Mouse (Mus musculus) gonadal fat pad, adult 2 months (tissue): ENCODE results near the gene Slc37a1. TPM values are rescaled to one million over a fixed set of nuclear protein-coding genes. Genes with fewer than 3 reads are reported as not detected.

Experiments used
- DNase-seq: peaks from one replicate; pipeline ENCODE4 v3.0.0-alpha.2; 2012; ENCODE audit warnings: low read depth
- polyA plus RNA-seq: library from polyadenylated mRNA; depleted of rRNA; stranded (reverse); fragments of >200 nt; gene quantifications from 2 replicates; pipeline ENCODE4 v1.2.3, GENCODE M21; 2012; rRNA removed

The Slc37a1 gene
- 36.0 and 38.5 TPM in 2 replicates for polyA plus RNA-seq

DNA sequence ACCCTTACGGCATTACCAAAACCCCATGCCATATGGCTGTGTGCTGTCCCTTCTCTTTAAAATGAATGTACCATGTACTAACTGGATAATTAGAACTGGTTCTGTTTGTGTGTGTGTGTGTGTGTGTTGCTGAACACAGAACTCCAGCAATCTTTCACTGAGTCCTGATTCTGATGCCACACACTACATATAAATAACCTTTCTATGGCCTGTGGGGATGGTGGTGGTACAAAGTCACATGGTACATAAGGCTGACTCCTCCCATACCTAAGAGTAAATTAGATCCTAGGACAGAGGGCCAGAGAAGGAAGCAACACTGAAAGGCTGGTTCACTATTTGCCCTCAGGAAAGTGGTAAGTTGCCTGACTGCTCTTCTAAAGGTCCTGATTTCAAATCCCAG lies at the start of gene Slc37a1:
Slc37a1 (plus strand) TSS at position 301 of the 400 bp plus-strand sequence.
- DNase-seq: no peak

- no peak for DNase-seq
Measured at GRCm38 (mm10) chr17:31238234-31239020, 48.2 kb upstream of the Slc37a1 start.

DNA sequence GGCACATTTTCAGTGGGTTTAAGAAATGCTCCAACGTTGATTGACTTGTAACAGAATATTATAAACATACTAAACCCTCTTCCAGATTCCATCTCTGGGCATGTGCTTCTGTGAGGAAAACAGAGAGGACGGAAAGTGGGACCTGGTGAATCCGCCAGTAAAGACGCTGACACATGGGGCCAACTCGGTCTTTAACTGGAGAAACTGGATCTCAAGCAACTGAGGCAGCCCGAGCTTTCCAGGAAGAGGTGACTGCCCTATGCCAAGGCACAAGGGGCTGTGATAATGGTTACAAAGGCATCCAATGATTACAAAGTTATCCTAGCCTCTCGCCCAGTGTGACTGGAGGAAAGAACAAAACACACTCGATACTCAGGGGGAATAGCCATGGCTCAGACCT lies 45.4 kb upstream of the Slc37a1 start:
- no peak for DNase-seq

- DNase-seq: no peak
Measured at GRCm38 (mm10) chr17:31242764-31243163, 43.8 kb upstream of the Slc37a1 start.

DNA sequence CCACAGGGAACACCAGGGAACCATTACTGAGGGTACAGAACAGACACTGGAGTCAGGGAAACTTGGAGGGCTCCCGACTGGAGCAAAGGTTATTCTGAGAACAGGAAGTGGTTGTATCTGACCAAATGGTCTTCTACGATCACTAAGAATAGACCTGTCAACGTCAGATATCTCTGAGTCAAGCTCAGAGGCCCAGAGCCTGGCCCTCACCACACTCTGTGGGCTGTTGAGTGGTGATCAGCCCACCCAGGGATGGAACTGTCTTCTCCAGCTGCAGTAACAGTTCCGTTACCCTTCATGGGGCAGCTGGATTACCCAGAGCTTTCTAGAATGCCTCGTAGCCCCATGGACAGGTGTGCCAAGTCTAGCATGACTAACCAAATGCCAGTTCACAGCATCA lies 41.3 kb upstream of the Slc37a1 start:
- no peak for DNase-seq

- DNase-seq: no peak
Measured at GRCm38 (mm10) chr17:31247144-31247543, 39.4 kb upstream of the Slc37a1 start.

DNA sequence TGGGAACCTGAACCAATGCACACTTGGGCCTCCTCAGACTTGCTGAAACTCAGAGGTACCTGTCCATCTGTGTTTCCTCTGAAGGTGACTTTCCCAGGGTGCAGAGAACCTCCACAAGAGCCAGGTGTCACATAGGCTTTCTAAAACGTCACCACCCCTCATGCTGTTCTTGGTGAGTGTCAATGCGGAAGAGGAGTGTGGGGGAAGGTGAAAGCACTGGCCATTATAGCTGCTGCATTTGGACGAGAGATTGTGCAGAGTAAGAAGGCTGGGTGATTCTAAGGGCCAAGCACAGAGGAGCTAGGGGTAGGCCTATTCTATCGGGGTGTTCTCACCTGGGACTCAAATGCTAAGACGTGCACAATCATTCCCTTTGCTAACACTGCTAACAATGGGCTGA lies 32.6 kb upstream of the Slc37a1 start:
- DNase-seq: no peak

GRCm38 (mm10) chr17:31254463-31254931 lies 32.1 kb upstream of the Slc37a1 start:
- DNase-seq: no peak

DNA sequence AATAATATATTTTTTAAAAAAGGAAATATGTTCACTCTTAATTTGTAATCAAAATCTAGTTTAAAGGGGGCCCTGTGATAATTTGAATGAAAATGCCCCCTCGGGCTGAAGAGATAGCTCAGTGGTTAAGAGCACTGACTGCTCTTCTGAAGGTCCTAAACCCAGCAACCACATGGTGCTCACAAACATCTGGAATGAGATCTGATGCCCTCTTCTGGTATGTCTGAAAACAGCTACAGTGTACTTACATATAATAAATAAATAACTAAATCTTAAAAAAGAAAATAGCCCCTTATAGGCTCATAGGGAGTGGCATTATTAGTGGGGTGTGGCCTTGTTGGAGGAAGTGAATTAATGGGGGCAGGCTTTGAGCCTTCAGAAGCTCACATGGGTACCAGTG lies 29.4 kb upstream of the Slc37a1 start:
- DNase-seq: no peak

DNA sequence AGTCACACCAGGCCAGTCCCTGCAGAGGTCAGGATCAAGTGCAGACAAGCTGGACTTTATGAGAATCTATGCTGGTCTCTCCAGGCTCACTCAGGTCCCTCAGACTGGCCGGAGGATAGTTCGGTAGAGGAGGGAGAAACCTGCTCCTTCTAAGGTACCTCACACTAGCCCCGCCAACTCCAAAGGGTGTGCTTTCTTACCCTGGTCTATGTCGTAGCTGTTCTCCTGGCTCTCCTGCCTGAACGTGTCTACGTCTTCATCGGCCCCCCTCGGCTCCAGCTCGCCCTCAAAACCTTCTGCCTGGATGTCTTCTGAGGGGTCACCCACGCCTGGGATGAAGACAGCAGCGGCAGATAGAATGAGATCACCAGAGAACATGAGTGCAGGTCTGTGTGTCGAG lies 28.7 kb upstream of the Slc37a1 start:
- no peak for DNase-seq

DNA sequence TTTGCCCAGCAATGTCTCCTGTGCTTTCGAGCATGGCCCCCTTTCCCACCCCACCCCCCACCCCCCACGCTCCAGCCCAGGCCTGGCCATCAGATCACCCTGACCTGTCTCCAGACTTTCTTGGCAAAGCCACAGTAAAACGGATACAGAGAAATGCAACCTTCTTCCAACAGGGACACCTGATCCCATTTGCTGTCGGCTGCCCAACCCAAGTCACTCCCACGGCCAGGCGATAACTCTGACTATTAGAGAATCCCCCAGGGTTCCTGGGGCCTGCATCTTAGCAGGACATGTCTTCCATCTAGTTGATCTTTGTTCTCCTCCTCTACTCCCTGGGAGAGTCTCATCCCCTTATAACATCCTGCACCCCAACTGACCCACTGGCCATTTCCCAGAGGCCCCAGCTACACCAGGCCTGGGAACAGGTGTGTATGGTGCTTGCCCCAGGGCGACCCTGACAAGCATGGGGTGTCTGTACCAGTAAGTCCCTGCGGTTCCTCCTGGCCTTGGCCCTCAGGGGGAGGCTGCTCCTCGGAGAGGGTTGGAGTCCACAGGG lies 28.2 kb upstream of the Slc37a1 start:
- no peak for DNase-seq

DNA sequence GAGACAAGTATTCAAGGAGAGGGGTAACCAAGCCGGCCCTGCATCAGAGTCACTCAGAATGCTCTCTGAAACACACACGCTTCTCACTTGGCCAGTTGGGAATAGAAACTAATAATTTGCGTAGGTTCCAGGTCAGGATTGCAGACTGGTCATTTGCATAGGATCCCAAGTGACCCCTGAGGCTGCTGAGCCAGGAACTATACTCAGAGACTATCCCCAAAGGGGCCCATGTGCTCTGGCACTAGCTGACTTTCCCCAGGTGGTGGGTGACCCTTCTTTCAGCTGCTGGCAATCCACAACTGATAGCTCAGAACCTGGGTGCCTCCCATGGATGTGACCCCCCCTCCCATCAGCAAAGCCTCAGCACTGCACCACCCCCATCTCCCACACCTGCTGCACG lies 27.4 kb upstream of the Slc37a1 start:
- no peak for DNase-seq

DNA sequence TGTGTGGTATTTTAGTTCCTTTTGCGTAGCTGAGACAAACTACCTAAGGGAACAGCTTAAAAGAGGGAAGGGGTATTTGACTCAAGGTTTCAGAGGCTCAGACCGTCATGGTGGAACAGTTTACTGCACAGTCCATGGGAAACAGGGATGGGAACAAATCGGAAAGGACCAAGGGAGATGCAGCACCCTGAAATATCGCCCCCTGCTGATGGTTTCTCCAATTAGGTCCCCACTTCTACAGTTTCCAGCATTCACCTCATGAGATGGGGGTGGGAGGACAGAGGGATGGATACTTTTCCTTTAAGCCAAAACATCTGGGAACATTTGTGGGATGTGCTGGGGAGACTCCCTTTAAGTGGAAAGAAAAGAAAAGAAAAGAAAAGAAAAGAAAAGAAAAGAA lies 26.8 kb upstream of the Slc37a1 start:
- no peak for DNase-seq

- no peak for DNase-seq
Measured at GRCm38 (mm10) chr17:31260430-31260829, 26.2 kb upstream of the Slc37a1 start.

DNA sequence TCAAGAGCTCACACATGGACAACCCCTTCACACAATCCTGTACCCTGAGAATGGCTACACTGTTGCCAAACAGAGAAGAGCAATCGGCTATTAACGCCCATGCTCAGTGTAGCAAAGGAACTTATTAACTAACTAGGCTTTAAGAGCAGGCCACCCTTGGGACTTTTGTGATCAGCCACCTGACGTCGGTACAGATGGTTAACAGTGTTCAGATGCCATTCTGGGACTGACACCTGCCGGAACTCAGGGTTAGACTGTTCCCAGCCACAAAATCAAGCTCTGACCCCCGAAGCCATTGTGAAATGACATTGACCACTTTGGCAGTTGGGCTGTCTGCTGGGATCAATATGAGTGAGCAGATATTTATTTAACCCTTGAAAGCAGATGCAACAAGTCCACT lies 25.2 kb upstream of the Slc37a1 start:
- no peak for DNase-seq

DNA sequence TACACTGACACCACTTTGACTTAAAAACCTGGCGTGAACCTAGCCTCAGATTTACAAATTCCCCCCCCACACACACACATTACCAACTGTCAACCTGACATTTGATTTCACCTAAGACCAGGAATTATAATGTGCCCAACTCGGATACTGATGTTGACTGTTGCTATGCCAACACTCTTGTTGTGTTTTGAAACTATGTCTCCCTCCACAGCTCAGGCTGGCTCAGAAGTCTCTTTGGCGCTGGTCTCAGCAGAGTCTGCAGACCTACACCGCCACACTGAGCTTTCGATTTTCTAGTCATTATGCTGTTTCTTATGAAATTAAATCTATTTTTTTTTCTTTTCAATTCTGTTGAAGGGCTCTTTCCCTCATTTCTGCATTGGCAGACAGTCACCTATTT lies 23.9 kb upstream of the Slc37a1 start:
- DNase-seq: no peak

- DNase-seq: no peak
Measured at GRCm38 (mm10) chr17:31263770-31264169, 22.8 kb upstream of the Slc37a1 start.

DNA sequence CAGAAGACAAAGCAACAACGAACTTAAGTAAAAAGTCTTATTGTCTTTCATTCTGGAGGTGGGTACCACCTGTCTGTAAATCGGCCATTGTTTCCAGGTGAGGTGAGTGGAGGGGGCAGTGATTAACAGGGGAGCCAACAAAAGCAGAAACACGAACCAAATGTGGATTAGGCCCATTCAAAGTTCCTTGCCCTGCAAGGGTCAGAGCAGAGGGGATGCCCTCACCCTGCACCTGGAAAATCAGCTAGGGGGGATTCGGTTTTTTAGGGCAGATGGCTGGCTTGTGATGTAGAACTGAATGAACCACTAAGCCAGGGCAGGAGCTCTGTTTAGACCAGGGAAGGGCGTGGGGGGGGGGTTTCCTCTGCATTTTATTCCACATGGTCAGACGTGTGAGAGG lies 22.2 kb upstream of the Slc37a1 start:
- no peak for DNase-seq

- DNase-seq: no peak
Measured at GRCm38 (mm10) chr17:31265171-31265572, 21.4 kb upstream of the Slc37a1 start.

DNA sequence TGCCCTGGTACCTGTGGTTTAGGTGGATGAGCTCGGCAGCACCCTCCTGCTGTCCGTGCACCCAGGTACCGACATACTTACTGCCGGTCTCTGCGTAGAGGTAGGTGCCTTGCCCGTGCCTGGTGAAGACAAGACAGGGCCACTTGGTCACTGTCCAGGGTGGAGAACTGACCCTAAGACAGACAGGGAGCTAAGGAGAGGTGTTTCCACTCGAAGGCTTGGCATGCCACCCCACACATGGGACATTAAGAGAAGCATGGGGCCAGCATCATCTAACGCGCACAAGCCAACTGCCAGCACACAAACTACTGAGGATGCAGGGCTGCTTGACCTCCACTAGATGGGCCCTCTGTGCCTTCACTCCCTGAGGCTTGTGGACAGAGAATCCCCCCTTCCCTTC lies 20.8 kb upstream of the Slc37a1 start:
- no peak for DNase-seq

GRCm38 (mm10) chr17:31266321-31266950 lies 20.2 kb upstream of the Slc37a1 start:
- no peak for DNase-seq

- no peak for DNase-seq
Measured at GRCm38 (mm10) chr17:31267138-31267537, 19.5 kb upstream of the Slc37a1 start.

GRCm38 (mm10) chr17:31267603-31268002 lies 19.0 kb upstream of the Slc37a1 start:
- no peak for DNase-seq
